Mouse (Mus musculus) heart, embryonic 14.5 days (tissue): Measurements from ENCODE around the gene Man2a1. TPM values are rescaled to one million over a fixed set of nuclear protein-coding genes. Genes with fewer than 3 reads are reported as not detected.

ENCODE experiments used
- ATAC-seq: fragments of 200-750 bp; cut with Nextera tagmentation; 2 replicates; pipeline ENCODE4 v1.8.0; 2017; ENCODE audit warnings: low read depth, moderate TSS enrichment; ENCODE audit not compliant: insufficient number of reproducible peaks, insufficient read depth, low FRiP score
- H3K27ac ChIP-seq, 2 experiments: fragments of 200-500 bp in 1 of 2; fragments of 300-500 bp in 1 of 2; sonication (generic) in 1 of 2; replicated peaks in 1 of 2; 2 replicates each; pipeline ENCODE4 v1.5.1; 2012 to 2014; ENCODE audit warnings: low read depth in 2 of 2, low read length in 2 of 2, control low read depth in 1 of 2, mild to moderate bottlenecking in 1 of 2, mixed read lengths in 1 of 2; ENCODE audit not compliant: control insufficient read depth in 1 of 2, insufficient read depth in 1 of 2
- H3K27me3 ChIP-seq: fragments of 300-500 bp; sonication (generic); 2 replicates; pipeline ENCODE4 v1.6.1; 2014; ENCODE audit warnings: mild to moderate bottlenecking, low read length, control low read depth; ENCODE audit not compliant: control insufficient read depth, insufficient read depth
- H3K36me3 ChIP-seq: fragments of 300-500 bp; sonication (generic); 2 replicates; pipeline ENCODE4 v1.6.1; 2014; ENCODE audit warnings: mild to moderate bottlenecking, control low read depth, low read length, mixed read lengths; ENCODE audit not compliant: control insufficient read depth, insufficient read depth
- H3K4me1 ChIP-seq, 2 experiments: fragments of 200-500 bp in 1 of 2; fragments of 300-500 bp in 1 of 2; sonication (generic) in 1 of 2; 2 replicates each; pipeline ENCODE4 v1.6.1; 2012 to 2014; ENCODE audit warnings: low read length in 2 of 2, control low read depth in 1 of 2, mixed read lengths in 1 of 2; ENCODE audit not compliant: control insufficient read depth in 2 of 2, insufficient read depth in 2 of 2
- H3K4me2 ChIP-seq: fragments of 300-500 bp; sonication (generic); 2 replicates; pipeline ENCODE4 v1.6.1; 2014; ENCODE audit warnings: mild to moderate bottlenecking, low read length
- H3K4me3 ChIP-seq, 2 experiments: fragments of 200-500 bp in 1 of 2; fragments of 300-500 bp in 1 of 2; sonication (generic) in 1 of 2; 2 replicates each; pipeline ENCODE4 v1.5.1; 2012 to 2014; ENCODE audit warnings: low read length in 2 of 2, mild to moderate bottlenecking in 2 of 2, control low read depth in 1 of 2, low read depth in 1 of 2, moderate library complexity in 1 of 2; ENCODE audit not compliant: control insufficient read depth in 1 of 2, insufficient read depth in 1 of 2
- H3K9ac ChIP-seq: fragments of 300-500 bp; sonication (generic); 2 replicates; pipeline ENCODE4 v1.6.1; 2014; ENCODE audit warnings: mild to moderate bottlenecking, low read length
- H3K9me3 ChIP-seq: fragments of 300-500 bp; sonication (generic); 2 replicates; pipeline ENCODE4 v1.6.1; 2016; ENCODE audit warnings: low read length, control low read depth; ENCODE audit not compliant: control insufficient read depth
- WGBS: fragments of 180-500 bp; shearing (Covaris S2); extraction: QIAGEN DNeasy Blood & Tissue Kit; methylation state at CpG from one replicate; pipeline ENCODE4 v1.1.7; 2014; 5-methylcytosine and 5-hydroxymethylcytosine counted together
- polyA plus RNA-seq: library from polyadenylated mRNA; unstranded; fragments of >200 nt; fragmentation: Nextera tagmentation; extraction: Ambion mirVana; gene quantifications from 2 replicates; pipeline ENCODE4 v1.2.1, GENCODE M21; 2014

The Man2a1 gene
- polyA plus RNA-seq, 1 experiment from 2014 or later, result 5.7 TPM

DNA sequence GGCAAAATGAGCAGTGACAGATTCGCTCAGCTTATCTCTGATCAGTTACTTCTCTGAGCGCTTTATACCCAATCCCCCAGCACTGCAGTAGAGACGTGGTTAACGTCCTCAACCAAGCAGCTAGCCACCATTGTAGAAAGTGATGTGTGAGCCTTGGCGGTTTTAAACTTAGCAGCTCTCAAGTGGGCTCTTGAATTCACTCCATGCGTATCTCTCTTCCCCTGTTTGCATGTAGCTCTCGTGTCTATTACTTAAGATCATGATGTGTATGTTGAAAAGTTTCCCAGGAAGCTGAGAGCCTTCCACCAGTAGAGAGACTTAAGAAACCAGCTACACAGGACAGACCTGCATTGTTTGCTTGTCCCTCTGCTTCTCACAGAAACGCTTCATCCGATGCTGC, 46.9 kb downstream of the Man2a1 start:
- WGBS, result 28% methylated on average over 9 of the region's 9 CpGs
- Histone ChIP-seq H3K9me3 (no peaks in the 10 kb centered on the region), H3K36me3 (peaks cover 12% of the 10 kb centered on the region), H3K27ac (no peak overlapping the region), H3K4me3 (no peak overlapping the region), H3K4me1 (peaks cover 2 to 8% of the 10 kb centered on the region in 2 experiments; a peak in 2 of 4 replicates), H3K4me2 (no peak overlapping the region), H3K27me3 (peaks cover 59% of the 10 kb centered on the region), H3K9ac (no peak overlapping the region)
- no peak for ATAC-seq

DNA sequence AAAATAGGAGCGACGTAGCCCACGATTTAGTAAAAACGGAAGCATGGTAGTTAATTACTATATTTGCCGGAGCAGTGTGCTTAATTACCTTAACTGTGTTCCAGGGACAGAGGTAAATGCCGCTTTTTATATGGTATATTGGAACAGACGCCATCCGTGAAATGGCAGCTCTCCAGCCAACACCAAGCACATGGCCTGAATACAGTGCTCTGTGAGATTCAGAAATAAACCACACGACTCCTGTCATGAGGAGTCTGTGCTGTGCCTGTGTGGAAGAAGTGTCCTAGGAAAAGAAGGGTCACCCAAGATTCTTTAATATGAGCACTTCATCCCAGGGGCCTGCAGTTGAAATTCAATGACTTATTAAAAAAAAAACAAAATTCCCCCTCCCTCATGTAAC, 50.2 kb downstream of the Man2a1 start:
- peaks cover 15% of the 10 kb centered on the region for H3K36me3 ChIP-seq
- no peak overlapping the region for H3K4me3 ChIP-seq
- no peak overlapping the region for H3K4me2 ChIP-seq
- H3K4me1 ChIP-seq, result no peaks in the 10 kb centered on the region
- no peak for ATAC-seq
- no peak overlapping the region for H3K9ac ChIP-seq
- no peaks in the 10 kb centered on the region for H3K9me3 ChIP-seq
- 90% methylated on average over 9 of the region's 9 CpGs for WGBS
- no peak overlapping the region for H3K27ac ChIP-seq
- peaks cover 59% of the 10 kb centered on the region for H3K27me3 ChIP-seq

DNA sequence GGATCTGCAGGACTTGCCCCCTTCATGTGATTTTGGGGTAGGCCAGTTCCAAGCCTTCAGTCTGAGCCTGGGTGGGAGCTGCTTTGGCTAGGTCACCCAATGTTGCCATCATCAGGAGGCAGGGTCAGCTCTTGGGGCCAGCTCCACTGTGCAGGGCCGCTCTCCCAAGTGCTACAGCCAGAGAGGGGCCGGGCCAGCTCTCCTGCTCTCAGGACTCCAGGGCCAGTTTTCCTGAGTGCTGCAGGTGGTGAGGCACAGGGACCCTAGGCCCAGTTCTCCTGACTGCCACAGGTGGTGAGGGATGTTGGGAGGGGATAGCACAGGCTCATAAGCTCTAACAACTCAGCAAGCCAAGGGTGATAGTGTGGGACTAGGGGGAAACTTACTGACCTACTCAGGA, 53.1 kb downstream of the Man2a1 start:
- 91% methylated on average over 2 of the region's 2 CpGs for WGBS
- Histone ChIP-seq H3K4me2 (no peak overlapping the region), H3K9me3 (no peaks in the 10 kb centered on the region), H3K4me3 (no peak overlapping the region), H3K27me3 (peaks cover 47% of the 10 kb centered on the region), H3K9ac (no peak overlapping the region), H3K27ac (no peak overlapping the region), H3K36me3 (peaks cover 17% of the 10 kb centered on the region), H3K4me1 (no peaks in the 10 kb centered on the region)
- ATAC-seq, result no peak

DNA sequence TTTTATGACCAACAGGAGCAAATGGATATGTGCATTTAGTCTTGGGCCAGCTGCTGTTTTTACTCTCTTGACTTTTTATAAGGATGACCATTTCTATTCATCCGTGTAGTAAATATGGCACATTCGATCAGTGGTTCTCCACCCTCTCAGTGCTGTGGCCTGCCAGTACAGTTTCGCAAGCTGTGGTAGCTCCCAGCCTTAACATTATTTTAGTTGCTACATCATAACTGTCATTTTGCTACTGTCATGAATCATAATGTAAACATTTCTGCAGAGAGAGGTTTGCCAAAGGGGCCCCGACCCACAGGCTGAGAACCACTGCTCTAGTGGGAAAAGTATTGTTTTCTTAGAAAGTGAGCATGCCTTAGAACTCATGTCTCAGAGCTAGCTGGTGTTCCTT, 59.1 kb downstream of the Man2a1 start:
- Histone ChIP-seq H3K4me2 (no peak overlapping the region), H3K27me3 (peaks cover 11% of the 10 kb centered on the region; the same call in 1 of the 2 replicates), H3K27ac (no peak overlapping the region), H3K9me3 (no peaks in the 10 kb centered on the region), H3K4me1 (no peaks in the 10 kb centered on the region), H3K36me3 (peaks cover 21% of the 10 kb centered on the region), H3K4me3 (no peak overlapping the region), H3K9ac (no peak overlapping the region)
- WGBS, result 82% methylated on average over 4 of the region's 4 CpGs
- no peak for ATAC-seq

DNA sequence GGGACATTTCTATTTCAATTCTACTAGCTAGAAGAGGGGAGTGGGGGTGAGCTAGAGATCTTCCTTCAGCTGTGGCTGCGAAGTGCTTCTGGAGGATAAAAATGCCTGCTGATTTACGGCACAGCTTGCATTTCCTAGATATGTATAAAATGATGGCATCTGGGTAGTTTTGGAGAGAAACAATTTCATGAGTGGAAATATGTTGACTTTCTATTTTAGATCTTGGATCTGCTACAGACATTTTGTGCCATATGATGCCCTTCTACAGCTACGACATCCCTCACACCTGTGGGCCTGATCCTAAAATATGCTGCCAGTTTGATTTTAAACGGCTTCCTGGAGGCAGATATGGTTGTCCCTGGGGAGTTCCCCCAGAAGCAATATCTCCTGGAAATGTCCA, 66.0 kb downstream of the Man2a1 start:
- H3K27ac ChIP-seq, result no peak overlapping the region
- no peaks in the 10 kb centered on the region for H3K4me1 ChIP-seq
- no peak overlapping the region for H3K4me2 ChIP-seq
- whole genome bisulfite sequencing, result 79% methylated on average over 4 of the region's 4 CpGs
- ATAC-seq, result no peak
- peaks cover 20% of the 10 kb centered on the region for H3K36me3 ChIP-seq
- H3K27me3 ChIP-seq, result no peaks in the 10 kb centered on the region
- no peak overlapping the region for H3K9ac ChIP-seq
- H3K9me3 ChIP-seq, result no peaks in the 10 kb centered on the region
- H3K4me3 ChIP-seq, result no peak overlapping the region

DNA sequence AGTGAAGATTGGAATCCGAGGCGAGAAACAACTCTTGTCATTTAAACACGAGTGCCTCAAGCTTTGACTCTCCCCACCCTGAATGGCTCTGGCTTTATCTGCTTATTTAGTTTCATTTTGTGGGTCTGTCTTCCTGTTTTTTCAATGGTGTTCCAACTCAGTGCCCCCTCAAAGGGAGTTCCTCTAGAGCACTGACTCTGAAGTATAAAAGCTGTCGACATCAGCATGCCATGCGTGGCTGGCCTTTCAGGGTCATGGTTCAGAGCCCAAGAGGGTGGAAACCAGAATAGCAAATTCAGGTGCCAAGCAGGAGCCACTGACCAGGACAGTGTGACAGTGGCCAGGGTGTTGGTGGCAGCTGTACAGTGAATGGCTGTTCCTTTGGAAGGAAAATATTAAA, 68.0 kb downstream of the Man2a1 start:
- no peaks in the 10 kb centered on the region for H3K9me3 ChIP-seq
- ATAC-seq, result no peak
- H3K27me3 ChIP-seq, result no peaks in the 10 kb centered on the region
- H3K4me1 ChIP-seq, result no peaks in the 10 kb centered on the region
- 69% methylated on average over 5 of the region's 5 CpGs for WGBS
- H3K27ac ChIP-seq, result no peak overlapping the region
- no peak overlapping the region for H3K9ac ChIP-seq
- peaks cover 33% of the 10 kb centered on the region for H3K36me3 ChIP-seq
- no peak overlapping the region for H3K4me2 ChIP-seq
- no peak overlapping the region for H3K4me3 ChIP-seq

DNA sequence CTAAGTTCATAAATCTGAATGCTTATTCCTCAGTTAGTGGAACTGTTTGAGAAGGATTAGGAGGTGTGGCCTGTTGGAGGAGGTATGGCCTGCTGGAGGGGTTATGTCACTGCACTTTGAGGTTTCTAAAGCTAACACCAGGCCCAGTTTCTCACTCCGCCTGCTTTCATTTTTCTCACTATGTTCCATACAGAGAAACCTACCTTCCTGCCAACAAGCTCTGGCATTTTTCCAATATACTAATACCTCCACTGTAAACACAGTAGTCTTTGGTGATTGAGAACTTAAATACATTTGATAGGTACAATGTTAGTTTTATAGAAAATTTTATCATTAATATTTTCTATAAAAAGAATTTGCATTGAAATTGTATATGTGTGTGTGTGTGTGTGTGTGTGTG, 73.9 kb downstream of the Man2a1 start:
- no peak overlapping the region for H3K9ac ChIP-seq
- ATAC-seq, result no peak
- no peak overlapping the region for H3K4me2 ChIP-seq
- peaks cover 35% of the 10 kb centered on the region for H3K36me3 ChIP-seq
- no peak overlapping the region for H3K27ac ChIP-seq
- WGBS, result 86% methylated on average over 1 of the region's 1 CpGs
- H3K27me3 ChIP-seq, result 0 out of 2 replicates have a peak, but pooled peaks cover 2% of the 10 kb centered on the region
- peaks cover 7% of the 10 kb centered on the region for H3K9me3 ChIP-seq
- no peak overlapping the region for H3K4me3 ChIP-seq
- H3K4me1 ChIP-seq, result peaks cover 0 to 5% of the 10 kb centered on the region in 2 experiments; a peak in 1 of 4 replicates

DNA sequence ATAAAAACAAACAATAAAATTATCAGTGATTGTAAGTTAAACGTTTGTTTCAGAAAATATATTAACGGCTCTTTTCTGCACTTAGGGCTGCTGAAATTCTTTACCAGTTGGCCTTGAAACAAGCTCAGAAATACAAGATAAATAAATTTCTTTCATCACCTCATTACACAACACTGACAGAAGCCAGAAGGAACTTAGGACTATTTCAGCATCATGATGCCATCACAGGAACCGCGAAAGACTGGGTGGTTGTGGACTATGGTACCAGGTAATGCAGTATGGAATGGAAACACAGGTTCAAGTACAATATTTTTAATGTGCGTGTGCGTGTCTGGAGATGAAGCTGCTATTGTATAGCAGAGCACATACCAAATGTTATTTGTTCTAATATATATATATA, 74.4 kb downstream of the Man2a1 start:
- 63% methylated on average over 6 of the region's 6 CpGs for WGBS

More for the DNA sequence above, 74.4 kb downstream of the Man2a1 start:
- Histone ChIP-seq H3K9ac (no peak overlapping the region), H3K36me3 (peaks cover 29% of the 10 kb centered on the region), H3K27me3 (0 out of 2 replicates have a peak, but pooled peaks cover 2% of the 10 kb centered on the region), H3K4me1 (peaks cover 0 to 5% of the 10 kb centered on the region in 2 experiments; a peak in 1 of 4 replicates), H3K27ac (no peak overlapping the region), H3K4me3 (no peak overlapping the region), H3K9me3 (peaks cover 7% of the 10 kb centered on the region), H3K4me2 (no peak overlapping the region)
- no peak for ATAC-seq
